Mouse (Mus musculus): ENCODE results near the gene 1600002K03Rik.

DNA sequence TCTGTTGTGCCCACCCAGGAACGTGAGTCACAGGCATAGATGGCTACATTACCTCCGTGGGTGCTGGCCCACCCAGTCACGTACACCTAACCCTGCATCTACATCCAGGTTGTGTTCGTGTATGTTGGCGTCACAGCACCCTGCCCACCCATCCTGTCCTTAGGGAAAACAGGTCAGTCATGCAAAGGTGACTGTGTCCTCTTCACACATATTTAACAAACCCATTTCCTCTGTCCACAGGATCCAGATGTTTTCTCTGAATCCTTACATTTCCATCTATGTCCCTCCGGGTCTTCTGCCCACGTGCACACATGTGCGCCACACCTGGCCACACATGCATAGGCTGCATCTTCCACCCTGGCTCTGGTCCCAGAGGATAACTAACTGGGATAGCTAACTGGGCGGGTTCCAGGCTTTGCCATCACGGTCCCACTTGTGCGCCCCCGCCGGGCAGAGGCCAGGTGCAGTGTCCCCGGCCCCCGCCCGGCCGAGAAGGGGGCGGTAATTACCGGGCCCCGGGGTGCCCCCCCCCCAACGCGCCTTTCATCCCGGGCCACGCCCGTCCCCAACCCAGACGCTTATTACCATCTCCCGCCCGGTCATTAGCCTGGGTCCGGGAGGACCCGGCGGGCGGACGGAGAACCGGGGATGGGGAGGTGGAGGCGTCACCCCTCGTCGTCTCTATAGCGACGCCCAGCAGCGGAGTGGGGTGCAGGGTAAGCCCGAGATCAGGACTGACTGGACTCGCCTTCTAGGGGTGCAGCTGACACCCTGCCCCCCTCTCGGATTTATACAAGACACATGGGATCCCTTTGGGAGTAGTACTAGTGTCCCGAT, 8.4 kb upstream of the 1600002K03Rik start:
- no peak for TF ChIP-seq CTCF (IDR thresholded peaks at IDR 0.05; ENCODE audit: borderline replicate concordance, insufficient read depth, low read length)
- no peak for TF ChIP-seq POLR2A (IDR thresholded peaks at IDR 0.05; ENCODE audit: low read depth, low read length)

Measured in embryonic fibroblast, embryonic 13.5 days (primary cell).